Mouse (Mus musculus) cerebral cortex, adult 2 months (tissue): ENCODE data around the gene Gm20388.

ENCODE experiments used
- WGBS: fragments of 180-500 bp; shearing (Covaris S2); methylation state at CpG from one replicate; pipeline ENCODE4 v1.1.7; 2018; 5-methylcytosine and 5-hydroxymethylcytosine counted together

The Gm20388 gene

DNA sequence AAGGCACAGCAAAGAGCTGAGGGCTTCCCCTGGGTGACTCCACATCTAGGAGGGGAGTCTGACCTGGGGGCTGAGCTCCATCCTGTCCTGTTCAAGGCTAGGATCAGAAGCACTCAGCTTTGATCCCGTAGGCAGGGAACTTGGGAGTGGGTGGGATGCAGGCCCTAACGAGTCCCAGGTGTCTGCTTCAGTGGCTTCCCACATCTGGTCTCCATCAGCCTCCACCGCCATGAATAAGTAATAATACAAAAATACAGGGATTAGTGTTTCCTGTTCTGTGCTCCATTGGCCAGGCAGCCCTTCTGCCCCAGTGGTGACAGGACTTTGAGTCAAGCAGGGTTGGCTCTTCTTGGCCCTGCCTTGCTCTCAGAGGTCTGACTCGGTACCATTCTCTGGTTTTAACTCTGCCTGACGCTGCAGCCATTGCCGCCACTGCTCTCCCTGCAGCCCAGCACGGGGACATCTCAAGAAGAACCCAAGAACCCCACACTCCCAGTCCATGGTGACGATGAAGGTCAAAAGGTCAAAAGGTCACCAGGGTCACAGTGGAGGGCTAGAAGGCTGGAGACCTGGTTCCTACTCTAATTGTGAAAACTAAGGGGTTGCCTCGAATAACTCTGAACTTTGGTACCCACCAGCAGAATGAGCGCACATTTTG is 2747.6 kb downstream of the Gm20388 start:
- 86% methylated on average over 10 of the region's 10 CpGs for WGBS

- 93% methylated on average over 9 of the region's 9 CpGs for WGBS
Measured at GRCm38 (mm10) chr8:122658807-122659160, 2748.1 kb downstream of the Gm20388 start.

DNA sequence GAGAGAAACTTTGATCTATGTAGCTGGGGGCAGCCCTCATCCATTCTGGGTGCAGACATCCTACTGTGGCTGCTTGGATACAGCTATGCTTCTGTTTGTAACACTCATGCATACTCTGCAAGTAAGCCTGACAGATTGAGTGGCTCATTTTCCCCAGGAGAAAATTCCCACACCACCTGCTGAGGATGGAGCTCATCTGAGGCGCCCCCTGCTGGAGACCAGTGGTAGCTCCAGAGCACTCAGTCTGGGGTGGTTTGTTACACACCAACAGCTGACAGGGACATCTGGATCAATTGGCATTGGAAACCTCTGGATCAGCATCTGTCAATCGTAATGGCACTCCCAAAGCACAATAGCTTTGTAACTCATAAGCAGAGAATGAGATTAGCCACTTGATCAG is 2749.4 kb downstream of the Gm20388 start:
- 69% methylated on average over 2 of the region's 2 CpGs for WGBS

GRCm38 (mm10) chr8:122661138-122661537 is 2750.5 kb downstream of the Gm20388 start:
- WGBS, result 19% methylated on average over 7 of the region's 7 CpGs

- WGBS, result 90% methylated on average over 2 of the region's 2 CpGs
Measured at GRCm38 (mm10) chr8:122661894-122662293, 2751.3 kb downstream of the Gm20388 start.

- WGBS, result 48% methylated on average over 3 of the region's 3 CpGs
Measured at GRCm38 (mm10) chr8:122663106-122663505, 2752.5 kb downstream of the Gm20388 start.

DNA sequence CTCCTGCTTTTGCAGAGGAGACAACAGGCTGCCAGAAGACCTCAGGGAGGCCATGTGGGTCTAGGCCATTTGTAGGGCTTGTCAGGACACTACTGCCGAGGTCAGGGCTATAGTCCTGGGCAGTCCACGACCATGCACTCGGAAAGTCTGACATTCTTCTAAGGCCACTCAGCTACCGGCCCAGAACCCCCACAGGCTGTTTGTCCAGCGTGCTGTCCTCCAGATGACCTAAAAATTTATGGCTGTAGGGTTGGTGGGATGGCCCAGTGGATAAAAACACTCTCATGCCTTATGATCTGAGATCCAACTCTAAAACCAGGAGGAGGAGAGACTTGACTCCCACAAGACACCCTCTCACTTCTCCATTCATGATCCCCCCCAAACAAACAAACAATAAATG is 2753.0 kb downstream of the Gm20388 start:
- 87% methylated on average over 5 of the region's 5 CpGs for WGBS

DNA sequence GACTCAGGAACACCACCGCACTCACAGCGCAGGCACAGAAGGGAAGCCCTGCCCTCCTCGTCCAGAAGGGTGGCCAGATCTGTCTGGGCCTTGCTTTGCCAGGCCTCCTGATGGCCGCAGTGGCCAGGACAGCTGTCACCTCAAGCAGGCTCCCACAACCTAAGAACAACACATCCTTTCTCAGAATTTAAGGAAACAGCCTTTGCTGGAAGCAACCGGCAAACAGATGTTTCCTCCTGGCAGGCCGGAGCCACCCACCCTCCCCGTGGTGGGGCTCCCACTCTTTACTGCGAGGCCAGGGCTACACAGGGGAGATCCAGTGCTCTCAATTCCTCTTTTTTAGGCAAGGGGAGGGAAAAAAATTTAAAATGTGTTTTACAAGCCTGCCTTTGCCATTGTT is 2754.6 kb downstream of the Gm20388 start:
- WGBS, result 28% methylated on average over 8 of the region's 8 CpGs

- WGBS, result 27% methylated on average over 12 of the region's 14 CpGs
Measured at GRCm38 (mm10) chr8:122665667-122666316, 2755.2 kb downstream of the Gm20388 start.

GRCm38 (mm10) chr8:122666338-122666764 is 2755.7 kb downstream of the Gm20388 start:
- 36% methylated on average over 9 of the region's 9 CpGs for WGBS

- 29% methylated on average over 12 of the region's 12 CpGs for WGBS
Measured at GRCm38 (mm10) chr8:122666827-122667226, 2756.2 kb downstream of the Gm20388 start.

DNA sequence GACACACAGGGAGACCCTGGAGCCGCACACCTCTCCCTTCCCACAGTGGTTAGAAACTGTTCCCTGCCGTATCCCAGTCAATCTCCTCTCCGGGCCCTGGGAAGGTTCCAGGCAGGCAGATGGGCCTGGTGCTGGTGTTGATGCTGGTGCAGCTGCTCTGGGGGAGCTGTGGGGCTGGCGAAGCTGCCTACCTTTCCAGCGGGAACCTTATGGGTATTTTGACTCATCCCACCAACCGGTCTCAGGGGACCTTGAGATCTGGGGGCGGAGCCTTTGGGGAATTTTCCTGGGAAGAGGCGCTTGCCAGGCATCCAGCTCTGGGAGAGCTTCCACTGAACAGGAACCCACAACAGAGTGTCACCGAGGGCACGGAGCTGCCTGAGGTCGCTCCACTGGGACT is 2757.2 kb downstream of the Gm20388 start:
- WGBS, result 51% methylated on average over 11 of the region's 11 CpGs

DNA sequence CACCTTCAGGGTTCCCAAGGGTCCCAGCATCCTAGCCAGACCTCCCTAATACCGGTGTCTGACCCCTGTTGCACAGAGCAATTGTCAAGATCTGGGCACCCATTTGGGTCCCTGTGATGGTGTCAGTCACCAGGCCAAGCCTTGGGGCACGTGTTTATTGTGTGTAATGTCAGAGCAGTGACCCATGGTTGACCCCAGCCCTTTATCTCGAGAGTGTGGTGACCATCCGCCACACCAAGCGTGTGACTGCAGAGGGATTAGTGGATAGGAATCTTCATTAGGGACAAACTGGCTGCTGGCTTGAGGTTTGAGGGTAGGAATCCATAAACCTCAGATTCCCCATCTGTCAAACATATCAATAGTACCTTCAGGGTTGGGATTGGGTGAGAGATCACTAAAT is 2758.7 kb downstream of the Gm20388 start:
- 71% methylated on average over 5 of the region's 5 CpGs for WGBS

GRCm38 (mm10) chr8:122670001-122670400 is 2759.4 kb downstream of the Gm20388 start:
- 70% methylated on average over 11 of the region's 11 CpGs for WGBS

GRCm38 (mm10) chr8:122670718-122671117 is 2760.1 kb downstream of the Gm20388 start:
- WGBS, result 77% methylated on average over 3 of the region's 3 CpGs

DNA sequence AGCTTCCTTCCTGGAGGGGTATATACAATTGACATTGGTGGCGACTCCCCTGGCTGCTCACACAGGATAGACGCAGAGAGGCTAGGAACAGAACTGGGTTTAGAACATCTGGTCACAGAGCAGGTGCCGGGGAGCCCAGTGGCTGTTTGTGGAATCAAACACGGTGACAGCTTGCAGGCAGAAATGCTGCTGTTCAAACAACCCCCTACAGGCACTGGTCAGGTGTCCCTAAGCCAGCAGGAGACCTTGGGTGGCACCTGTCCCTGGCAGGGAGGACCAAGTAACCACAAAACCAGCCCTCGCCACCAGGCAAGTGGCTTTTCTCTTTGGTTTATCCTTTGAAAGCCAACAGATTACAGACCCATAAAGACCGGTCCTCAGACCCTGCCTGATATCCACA is 2761.3 kb downstream of the Gm20388 start:
- 81% methylated on average over 6 of the region's 6 CpGs for WGBS

- WGBS, result 83% methylated on average over 12 of the region's 12 CpGs
Measured at GRCm38 (mm10) chr8:122673989-122674388, 2763.3 kb downstream of the Gm20388 start.

- WGBS, result 38% methylated on average over 7 of the region's 7 CpGs
Measured at GRCm38 (mm10) chr8:122674999-122675398, 2764.4 kb downstream of the Gm20388 start.

DNA sequence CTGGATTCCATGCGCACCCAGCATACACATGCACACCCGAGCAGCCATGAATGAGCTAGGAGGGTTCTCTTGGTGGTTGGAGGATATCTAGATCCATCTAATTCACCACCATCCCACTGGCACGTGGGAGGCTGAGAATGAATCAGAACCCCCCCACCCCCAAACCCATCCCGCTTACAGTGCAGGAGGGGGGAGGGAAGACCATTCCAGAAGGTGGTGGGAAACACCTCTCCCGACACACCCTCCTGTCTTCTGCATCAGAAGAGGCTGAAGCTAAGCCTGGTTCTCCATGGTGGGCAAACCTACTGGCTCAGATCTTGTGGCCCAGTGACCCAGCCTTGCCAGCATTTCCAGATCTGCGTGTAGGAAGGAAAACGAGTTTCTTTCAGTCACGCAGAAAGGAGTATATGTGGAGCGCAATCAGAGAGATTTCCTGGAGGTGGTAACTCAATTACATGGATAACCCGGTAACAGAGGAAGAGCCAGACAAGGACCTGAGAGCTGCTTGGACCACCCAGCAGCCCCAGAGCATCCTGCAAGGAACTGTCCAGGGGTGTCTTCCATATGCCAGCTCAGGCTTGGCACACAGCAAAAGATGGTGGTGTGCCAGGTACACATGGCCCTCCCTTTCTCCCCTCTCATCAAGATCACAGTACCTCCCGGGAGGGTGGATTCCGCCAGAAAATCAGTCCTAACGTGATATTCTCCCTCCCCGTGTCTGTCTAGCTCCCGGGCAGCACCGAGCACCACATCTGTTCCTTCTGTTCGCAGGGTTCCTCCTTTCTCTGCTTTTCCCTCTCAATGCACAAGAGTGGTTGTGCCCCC is 2765.2 kb downstream of the Gm20388 start:
- WGBS, result 33% methylated on average over 17 of the region's 17 CpGs

DNA sequence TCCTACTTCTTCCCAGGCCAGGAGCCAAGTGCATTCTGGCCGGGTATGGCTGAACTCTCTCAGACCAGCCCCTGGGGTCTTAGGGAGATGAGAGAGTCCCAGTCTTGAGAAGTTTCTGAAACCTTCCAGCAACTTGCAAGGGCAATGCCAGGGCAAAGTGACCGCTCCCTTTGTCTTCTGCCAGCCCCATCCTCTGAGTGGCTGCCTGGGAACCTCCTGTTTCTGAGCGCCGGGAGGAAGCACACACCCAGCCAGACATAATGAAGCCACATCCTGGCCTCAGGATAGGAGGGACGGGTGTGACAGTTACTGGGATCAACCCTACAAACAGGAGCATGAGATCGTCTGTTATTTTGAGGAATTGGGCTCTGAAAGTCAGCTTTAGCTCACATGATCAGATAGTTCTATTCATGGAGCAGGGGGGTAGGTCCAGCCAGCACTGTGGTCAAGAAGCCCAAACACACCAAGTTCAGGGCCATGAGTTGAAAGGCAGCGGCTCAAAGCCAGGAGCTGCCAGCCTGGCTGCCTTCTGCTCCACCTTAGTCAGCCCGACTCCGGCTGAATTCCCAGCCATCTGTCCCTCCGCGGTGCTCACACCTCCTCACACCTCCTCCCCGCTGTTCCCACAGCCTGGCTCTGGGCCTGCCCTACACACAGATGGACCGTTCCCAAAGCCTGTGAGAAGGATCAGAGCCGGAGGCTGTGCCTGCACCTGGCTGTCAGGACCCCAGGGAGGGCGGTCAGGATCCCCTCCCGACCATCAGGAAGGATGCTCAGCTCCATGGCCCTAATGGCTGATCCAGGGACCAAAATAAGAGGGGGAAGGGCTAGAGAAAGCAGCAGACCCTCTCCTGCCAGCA is 2766.2 kb downstream of the Gm20388 start:
- 4% methylated on average over 16 of the region's 16 CpGs for WGBS

- whole genome bisulfite sequencing, result under 1% methylated on average over 35 of the region's 35 CpGs
Measured at GRCm38 (mm10) chr8:122677481-122678021, 2766.9 kb downstream of the Gm20388 start.
